Mouse (Mus musculus): Measurements from ENCODE around the gene Tekt3. TPM values are rescaled to one million over a fixed set of nuclear protein-coding genes. Genes with fewer than 3 reads are reported as not detected.
A peak's percentile ranks its signal among the peaks of the same experiment; 100 is the strongest.

The Tekt3 gene
- polyA plus RNA-seq (2014; fragmentation: Nextera tagmentation; extraction: Ambion mirVana): not detected in 2 replicates

DNA sequence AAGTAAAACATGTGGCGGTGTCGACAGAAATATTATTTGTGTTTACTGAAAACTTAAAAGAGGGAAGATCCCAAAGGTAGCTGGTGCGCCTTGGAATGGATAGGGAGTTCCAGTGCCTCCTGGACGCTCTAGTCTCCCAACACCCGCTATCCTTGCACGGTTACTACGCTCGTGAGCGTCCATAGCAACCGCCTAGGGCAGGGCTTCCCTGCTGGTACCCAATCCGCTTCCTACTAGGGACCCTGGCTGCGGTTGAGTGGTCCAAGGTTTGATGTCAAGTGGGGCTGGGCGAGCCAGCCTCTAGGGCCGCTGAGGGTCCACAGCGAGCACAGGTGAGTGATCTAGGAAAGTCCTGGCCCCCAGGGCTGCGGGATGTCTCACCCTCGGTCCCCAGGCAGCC lies at the start of gene Tekt3:
Gene Tekt3 (plus strand): TSS at position 209 of the 400 bp plus-strand sequence.
- ATAC-seq (ENCODE audit: low FRiP score, low TSS enrichment) (no peak), DNase-seq (peak; percentile 53)
- Histone ChIP-seq H3K27ac (replicated peaks; ENCODE audit: low read depth, low read length) (no peak within 1 kb of the TSS), H3K9ac (replicated peaks; ENCODE audit: low read length) (no peak within 1 kb of the TSS), H3K36me3 (ENCODE audit: control insufficient read depth, insufficient read depth, low read length) (no peaks in the 10 kb centered on the region), H3K4me1 (ENCODE audit: control insufficient read depth, insufficient read depth, low read length) (peaks cover 3% of the 10 kb centered on the region; the same call in 1 of the 2 replicates), H3K9me3 (ENCODE audit: control insufficient read depth, low read length) (no peaks in the 10 kb centered on the region), H3K4me3 (replicated peaks; ENCODE audit: low read depth, low read length) (no peak within 1 kb of the TSS), H3K4me2 (ENCODE audit: low read length) (peak within 1 kb of the TSS; percentile 33), H3K27me3 (ENCODE audit: control insufficient read depth, insufficient read depth, low read length) (0 out of 2 replicates have a peak, but pooled peaks cover 3% of the 10 kb centered on the region)
- WGBS: 14% methylated on average over 17 of the region's 17 CpGs

DNA sequence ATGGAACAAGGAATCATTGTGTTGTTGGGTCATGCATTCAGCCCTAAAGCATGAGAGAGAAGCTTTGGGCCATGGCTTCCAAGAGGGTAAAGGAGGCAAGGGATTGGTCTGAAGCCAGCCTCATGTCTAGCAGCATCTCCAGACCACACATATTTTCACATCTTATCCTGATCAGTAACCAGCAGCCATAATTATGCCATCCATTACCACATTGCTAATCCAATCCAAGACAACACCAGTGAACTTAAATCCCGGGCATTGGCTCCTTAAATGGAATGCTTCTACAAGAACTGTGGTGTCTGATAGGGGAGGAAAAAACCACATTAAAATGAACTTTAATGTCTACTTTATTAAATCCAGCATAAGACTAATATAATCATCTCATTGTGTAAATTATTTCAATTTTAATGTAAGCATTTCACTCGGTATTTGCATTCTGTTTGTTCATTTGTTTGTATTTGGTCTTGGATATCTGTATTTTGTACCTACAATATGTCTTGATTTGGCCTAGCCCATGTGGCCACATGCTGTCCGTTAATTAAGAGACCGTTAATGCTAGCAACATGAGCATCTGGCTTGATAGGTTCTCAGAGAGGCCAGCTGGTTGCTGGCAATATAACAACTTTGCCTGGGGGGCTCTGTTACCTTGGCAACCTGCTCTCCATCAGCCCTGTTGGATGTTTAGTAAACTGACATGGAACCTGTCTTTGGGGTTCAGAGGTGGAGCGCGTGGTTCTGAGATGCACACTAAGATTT lies 43.9 kb upstream of the Tekt3 start:
- Histone ChIP-seq H3K36me3 (ENCODE audit: control insufficient read depth, insufficient read depth, low read length) (no peaks in the 10 kb centered on the region), H3K9me3 (ENCODE audit: control insufficient read depth, low read length) (no peaks in the 10 kb centered on the region), H3K27me3 (ENCODE audit: control insufficient read depth, insufficient read depth, low read length) (no peaks in the 10 kb centered on the region), H3K9ac (replicated peaks; ENCODE audit: low read length) (no peak overlapping the region), H3K4me3 (replicated peaks; ENCODE audit: low read depth, low read length) (no peak overlapping the region), H3K4me2 (ENCODE audit: low read length) (no peak overlapping the region), H3K4me1 (ENCODE audit: control insufficient read depth, insufficient read depth, low read length) (peaks cover 10% of the 10 kb centered on the region; the same call in 1 of the 2 replicates), H3K27ac (replicated peaks; ENCODE audit: low read depth, low read length) (no peak overlapping the region)
- ATAC-seq (ENCODE audit: low FRiP score, low TSS enrichment): no peak
- 64% methylated on average over 6 of the region's 6 CpGs for WGBS
- DNase-seq: peak; percentile 62

DNA sequence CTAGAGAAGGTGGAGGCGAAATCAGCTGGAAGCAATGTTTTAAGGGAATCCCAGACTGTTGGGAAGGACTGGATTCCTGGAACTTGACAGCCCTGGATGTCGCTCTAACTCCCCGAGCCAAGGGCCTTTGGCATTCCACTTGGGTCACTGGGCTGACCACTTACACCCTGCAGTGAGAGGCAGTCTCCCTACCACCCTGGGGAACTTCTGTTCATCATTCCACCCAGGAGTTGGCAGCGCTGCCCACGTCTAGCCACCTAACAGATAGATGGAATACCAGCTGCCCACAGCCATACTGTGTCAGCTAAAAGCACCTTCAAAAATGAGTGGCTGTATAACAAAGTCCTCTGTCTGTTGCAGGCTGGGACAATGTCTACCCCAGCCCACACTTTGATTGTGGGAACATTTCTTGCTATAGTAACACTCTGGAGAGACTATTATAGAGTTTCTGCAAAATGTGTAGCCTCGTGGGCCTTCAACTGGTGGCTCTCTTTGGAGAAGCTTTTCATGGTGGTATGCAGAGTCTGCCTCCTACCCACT lies 43.3 kb upstream of the Tekt3 start:
- peaks cover 10% of the 10 kb centered on the region; the same call in 1 of the 2 replicates for H3K4me1 ChIP-seq (ENCODE audit: control insufficient read depth, insufficient read depth, low read length)
- peak overlapping the region; percentile 32; the same call in 1 of the 2 replicates for H3K27ac ChIP-seq (replicated peaks; ENCODE audit: low read depth, low read length)
- H3K27me3 ChIP-seq (ENCODE audit: control insufficient read depth, insufficient read depth, low read length): no peaks in the 10 kb centered on the region
- H3K4me3 ChIP-seq (replicated peaks; ENCODE audit: low read depth, low read length): no peak overlapping the region
- H3K4me2 ChIP-seq (ENCODE audit: low read length): no peak overlapping the region
- 80% methylated on average over 6 of the region's 6 CpGs for WGBS
- no peaks in the 10 kb centered on the region for H3K36me3 ChIP-seq (ENCODE audit: control insufficient read depth, insufficient read depth, low read length)
- H3K9me3 ChIP-seq (ENCODE audit: control insufficient read depth, low read length): no peaks in the 10 kb centered on the region
- no peak for ATAC-seq (ENCODE audit: low FRiP score, low TSS enrichment)
- no peak overlapping the region for H3K9ac ChIP-seq (replicated peaks; ENCODE audit: low read length)
- no peak for DNase-seq

DNA sequence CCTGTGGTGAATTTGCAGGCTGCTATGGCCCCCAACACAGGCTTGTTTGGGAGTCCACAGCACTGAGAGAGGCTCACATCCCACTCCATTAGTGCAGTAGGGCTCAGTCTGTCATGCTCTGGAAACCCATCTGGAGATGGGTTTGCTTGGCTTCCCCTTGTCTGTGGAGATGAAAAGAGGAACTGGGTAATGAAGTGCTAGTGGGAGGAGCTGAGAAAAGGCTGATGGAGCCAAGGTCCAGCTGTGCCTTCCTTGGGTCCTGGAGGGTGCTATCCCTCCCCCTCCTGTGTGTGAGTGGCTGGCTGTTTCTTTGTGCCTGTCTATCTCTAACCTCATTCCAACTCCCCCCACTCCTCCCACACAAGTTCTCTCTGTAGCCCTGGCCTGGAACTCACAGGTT lies 40.8 kb upstream of the Tekt3 start:
- Histone ChIP-seq H3K9ac (replicated peaks; ENCODE audit: low read length) (no peak overlapping the region), H3K9me3 (ENCODE audit: control insufficient read depth, low read length) (no peaks in the 10 kb centered on the region), H3K4me3 (replicated peaks; ENCODE audit: low read depth, low read length) (no peak overlapping the region), H3K27me3 (ENCODE audit: control insufficient read depth, insufficient read depth, low read length) (no peaks in the 10 kb centered on the region), H3K4me2 (ENCODE audit: low read length) (no peak overlapping the region), H3K36me3 (ENCODE audit: control insufficient read depth, insufficient read depth, low read length) (no peaks in the 10 kb centered on the region), H3K27ac (replicated peaks; ENCODE audit: low read depth, low read length) (no peak overlapping the region), H3K4me1 (ENCODE audit: control insufficient read depth, insufficient read depth, low read length) (peaks cover 10% of the 10 kb centered on the region; the same call in 1 of the 2 replicates)
- no peak for DNase-seq
- no peak for ATAC-seq (ENCODE audit: low FRiP score, low TSS enrichment)

DNA sequence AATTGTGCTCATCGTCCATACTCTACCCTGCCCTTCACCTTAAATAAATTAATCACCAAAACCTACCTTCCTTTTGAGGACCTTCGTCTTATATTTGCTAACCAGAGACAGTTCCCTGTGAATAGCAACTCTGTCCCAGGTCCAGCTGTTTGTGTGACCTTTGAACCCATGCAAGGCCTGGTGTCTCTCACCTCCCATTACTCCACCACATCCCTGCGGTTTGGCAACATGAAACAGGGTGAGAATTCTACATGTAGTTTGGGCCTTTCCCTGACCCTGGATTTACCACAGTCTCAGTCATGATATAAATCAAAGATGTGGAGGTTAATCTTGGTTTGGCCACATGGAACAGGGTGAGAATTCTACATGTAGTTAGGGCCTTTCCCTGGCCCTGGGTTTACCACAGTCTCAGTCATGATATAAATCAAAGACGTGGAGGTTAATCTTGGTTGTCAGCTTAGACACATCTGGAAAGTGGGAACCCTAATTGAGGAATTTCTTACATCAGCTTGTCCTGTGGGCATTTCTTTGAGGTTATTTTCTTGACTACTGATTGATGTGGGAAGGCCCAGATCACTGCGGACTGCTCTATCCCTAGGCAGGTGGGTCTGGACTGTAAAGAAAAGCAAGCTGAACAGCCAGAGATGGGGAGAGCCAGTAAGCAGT lies 40.2 kb upstream of the Tekt3 start:
- ATAC-seq (ENCODE audit: low FRiP score, low TSS enrichment) (no peak), DNase-seq (no peak)
- Histone ChIP-seq H3K36me3 (ENCODE audit: control insufficient read depth, insufficient read depth, low read length) (no peaks in the 10 kb centered on the region), H3K9me3 (ENCODE audit: control insufficient read depth, low read length) (no peaks in the 10 kb centered on the region), H3K27ac (replicated peaks; ENCODE audit: low read depth, low read length) (no peak overlapping the region), H3K27me3 (ENCODE audit: control insufficient read depth, insufficient read depth, low read length) (no peaks in the 10 kb centered on the region), H3K4me1 (ENCODE audit: control insufficient read depth, insufficient read depth, low read length) (peaks cover 10% of the 10 kb centered on the region; the same call in 1 of the 2 replicates), H3K9ac (replicated peaks; ENCODE audit: low read length) (no peak overlapping the region), H3K4me3 (replicated peaks; ENCODE audit: low read depth, low read length) (no peak overlapping the region), H3K4me2 (ENCODE audit: low read length) (no peak overlapping the region)
- 84% methylated on average over 5 of the region's 5 CpGs for WGBS

DNA sequence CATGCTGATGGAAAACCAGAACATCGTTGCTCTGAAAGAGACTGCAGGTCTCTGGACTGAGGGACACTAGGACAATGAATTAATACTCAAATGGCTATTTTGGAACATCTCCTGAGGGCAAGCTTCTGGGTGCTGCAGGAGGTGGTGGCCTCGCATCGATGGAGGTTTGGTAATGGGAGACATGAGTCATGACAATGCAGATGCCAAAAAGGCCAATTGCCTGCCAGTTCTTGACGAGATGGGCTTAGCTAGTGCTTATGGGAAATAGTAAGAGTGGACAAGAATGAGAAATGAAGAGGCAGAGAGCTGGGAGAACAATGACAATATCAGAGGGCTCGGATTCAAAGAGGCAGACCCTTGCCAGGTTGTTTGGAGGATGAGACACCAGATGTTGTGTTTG lies 38.0 kb upstream of the Tekt3 start:
- H3K4me3 ChIP-seq (replicated peaks; ENCODE audit: low read depth, low read length): no peak overlapping the region
- DNase-seq (no peak), ATAC-seq (ENCODE audit: low FRiP score, low TSS enrichment) (no peak)
- no peaks in the 10 kb centered on the region for H3K27me3 ChIP-seq (ENCODE audit: control insufficient read depth, insufficient read depth, low read length)
- no peaks in the 10 kb centered on the region for H3K9me3 ChIP-seq (ENCODE audit: control insufficient read depth, low read length)
- no peak overlapping the region for H3K27ac ChIP-seq (replicated peaks; ENCODE audit: low read depth, low read length)
- H3K36me3 ChIP-seq (ENCODE audit: control insufficient read depth, insufficient read depth, low read length): no peaks in the 10 kb centered on the region
- 0 out of 2 replicates have a peak, but pooled peaks cover 3% of the 10 kb centered on the region for H3K4me1 ChIP-seq (ENCODE audit: control insufficient read depth, insufficient read depth, low read length)
- H3K4me2 ChIP-seq (ENCODE audit: low read length): no peak overlapping the region
- WGBS: 87% methylated on average over 5 of the region's 5 CpGs
- H3K9ac ChIP-seq (replicated peaks; ENCODE audit: low read length): no peak overlapping the region

DNA sequence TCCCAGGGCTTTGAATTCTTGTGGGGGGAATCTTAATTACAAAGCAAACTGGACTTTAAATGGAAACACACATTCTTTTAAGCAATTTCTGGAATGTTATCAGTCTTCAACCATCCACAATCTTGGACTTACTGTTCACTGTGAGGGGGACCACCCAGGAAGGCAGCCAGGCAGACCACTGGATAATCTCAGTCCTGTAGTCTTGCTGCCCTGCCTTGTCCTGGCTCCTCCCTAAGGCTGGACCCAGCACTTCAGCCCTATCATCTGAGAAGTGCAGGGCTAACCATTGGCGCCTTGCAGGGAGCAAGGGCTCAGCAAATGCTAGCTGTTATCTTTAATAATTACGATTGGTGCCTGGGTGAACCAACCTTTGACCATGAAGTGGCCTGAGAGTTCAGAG lies 37.3 kb upstream of the Tekt3 start:
- Histone ChIP-seq H3K27me3 (ENCODE audit: control insufficient read depth, insufficient read depth, low read length) (no peaks in the 10 kb centered on the region), H3K27ac (replicated peaks; ENCODE audit: low read depth, low read length) (no peak overlapping the region), H3K9me3 (ENCODE audit: control insufficient read depth, low read length) (no peaks in the 10 kb centered on the region), H3K4me1 (ENCODE audit: control insufficient read depth, insufficient read depth, low read length) (no peaks in the 10 kb centered on the region), H3K4me3 (replicated peaks; ENCODE audit: low read depth, low read length) (no peak overlapping the region), H3K4me2 (ENCODE audit: low read length) (no peak overlapping the region), H3K36me3 (ENCODE audit: control insufficient read depth, insufficient read depth, low read length) (no peaks in the 10 kb centered on the region), H3K9ac (replicated peaks; ENCODE audit: low read length) (no peak overlapping the region)
- DNase-seq: no peak
- no peak for ATAC-seq (ENCODE audit: low FRiP score, low TSS enrichment)
- WGBS: 69% methylated on average over 2 of the region's 2 CpGs

DNA sequence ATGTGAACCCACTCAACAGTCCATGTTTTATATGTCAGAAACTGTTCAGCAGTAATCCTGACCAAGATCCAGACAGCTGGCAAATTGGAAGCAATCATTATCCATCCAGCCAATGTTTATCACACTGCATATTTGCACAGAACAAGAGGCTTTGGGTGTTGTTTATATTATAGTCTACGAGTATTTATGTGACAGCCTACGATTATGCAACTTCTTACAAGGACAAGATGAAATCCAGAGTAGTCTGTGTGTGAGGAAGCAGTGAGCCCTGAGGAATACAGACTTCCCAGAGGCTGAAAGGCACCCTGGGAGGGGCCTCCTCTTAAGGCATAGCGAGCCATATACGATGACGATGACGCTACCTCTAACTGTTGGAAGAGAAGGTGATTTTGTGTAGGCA lies 36.0 kb upstream of the Tekt3 start:
- no peak for DNase-seq

More for the DNA sequence above, 36.0 kb upstream of the Tekt3 start:
- Histone ChIP-seq H3K4me2 (ENCODE audit: low read length) (no peak overlapping the region), H3K27me3 (ENCODE audit: control insufficient read depth, insufficient read depth, low read length) (no peaks in the 10 kb centered on the region), H3K27ac (replicated peaks; ENCODE audit: low read depth, low read length) (no peak overlapping the region), H3K4me3 (replicated peaks; ENCODE audit: low read depth, low read length) (no peak overlapping the region), H3K4me1 (ENCODE audit: control insufficient read depth, insufficient read depth, low read length) (no peaks in the 10 kb centered on the region), H3K9ac (replicated peaks; ENCODE audit: low read length) (no peak overlapping the region), H3K36me3 (ENCODE audit: control insufficient read depth, insufficient read depth, low read length) (no peaks in the 10 kb centered on the region), H3K9me3 (ENCODE audit: control insufficient read depth, low read length) (no peaks in the 10 kb centered on the region)
- WGBS: 91% methylated on average over 6 of the region's 6 CpGs
- ATAC-seq (ENCODE audit: low FRiP score, low TSS enrichment): no peak
